Mouse (Mus musculus) embryonic facial prominence, embryonic 12.5 days (tissue): ENCODE results near the gene Tmem203. TPM values are rescaled to one million over a fixed set of nuclear protein-coding genes. Genes with fewer than 3 reads are reported as not detected.

Experiments used
- ATAC-seq: fragments of 200-750 bp; cut with Nextera tagmentation; 2 replicates; pipeline ENCODE4 v1.8.0; 2017; ENCODE audit not compliant: insufficient number of reproducible peaks, insufficient read depth, low FRiP score, low TSS enrichment
- H3K27ac ChIP-seq: fragments of 300-500 bp; sonication (generic); 2 replicates; pipeline ENCODE4 v1.5.1; 2016; ENCODE audit warnings: mild to moderate bottlenecking
- H3K27me3 ChIP-seq: fragments of 300-500 bp; sonication (generic); 2 replicates; pipeline ENCODE4 v1.6.1; 2016; ENCODE audit warnings: mild to moderate bottlenecking, moderate library complexity
- H3K36me3 ChIP-seq: fragments of 300-500 bp; sonication (generic); 2 replicates; pipeline ENCODE4 v1.6.1; 2016; ENCODE audit warnings: mild to moderate bottlenecking
- H3K4me1 ChIP-seq: fragments of 300-500 bp; sonication (generic); 2 replicates; pipeline ENCODE4 v1.6.1; 2016
- H3K4me2 ChIP-seq: fragments of 300-500 bp; sonication (generic); replicated peaks from 2 replicates; pipeline ENCODE4 v1.6.1; 2016; ENCODE audit warnings: mild to moderate bottlenecking, moderate library complexity
- H3K4me3 ChIP-seq: fragments of 300-500 bp; sonication (generic); 2 replicates; pipeline ENCODE4 v1.5.1; 2016; ENCODE audit warnings: mild to moderate bottlenecking
- H3K9ac ChIP-seq: fragments of 300-500 bp; sonication (generic); 2 replicates; pipeline ENCODE4 v1.6.1; 2016; ENCODE audit warnings: mild to moderate bottlenecking, moderate library complexity
- H3K9me3 ChIP-seq: fragments of 300-500 bp; sonication (generic); 2 replicates; pipeline ENCODE4 v1.6.1; 2016; ENCODE audit warnings: mild to moderate bottlenecking, moderate library complexity
- WGBS: fragments of 180-500 bp; shearing (Covaris S2); methylation state at CpG from one replicate; pipeline ENCODE4 v1.1.7; 2016; 5-methylcytosine and 5-hydroxymethylcytosine counted together
- polyA plus RNA-seq: library from polyadenylated mRNA; unstranded; fragments of >200 nt; fragmentation: Nextera tagmentation; extraction: Ambion mirVana; gene quantifications from 2 replicates; pipeline ENCODE4 v1.2.1, GENCODE M21; 2016

Gene Tmem203
- polyA plus RNA-seq, 1 experiment from 2014 or later: 21.6 TPM

GRCm38 (mm10) chr2:25264851-25265250, 9.6 kb downstream of the Tmem203 start:
- Histone ChIP-seq H3K4me3 (no peak overlapping the region), H3K4me2 (no peak overlapping the region), H3K27me3 (peaks cover 23% of the 10 kb centered on the region)

GRCm38 (mm10) chr2:25265897-25266656, 10.8 kb downstream of the Tmem203 start:
- peaks cover 40% of the 10 kb centered on the region for H3K4me1 ChIP-seq

More at GRCm38 (mm10) chr2:25264851-25265250, 9.6 kb downstream of the Tmem203 start:
- ATAC-seq: no peak
- WGBS: 59% methylated on average over 3 of the region's 3 CpGs
- H3K9me3 ChIP-seq: no peaks in the 10 kb centered on the region
- no peak overlapping the region for H3K9ac ChIP-seq
- peaks cover 34% of the 10 kb centered on the region for H3K4me1 ChIP-seq
- H3K27ac ChIP-seq: no peak overlapping the region
- H3K36me3 ChIP-seq: peaks cover 20% of the 10 kb centered on the region

GRCm38 (mm10) chr2:25266720-25267119, 11.5 kb downstream of the Tmem203 start:
- Histone ChIP-seq H3K9me3 (no peaks in the 10 kb centered on the region), H3K27me3 (peaks cover 23% of the 10 kb centered on the region), H3K4me3 (no peak overlapping the region), H3K36me3 (peaks cover 32% of the 10 kb centered on the region), H3K9ac (no peak overlapping the region), H3K27ac (no peak overlapping the region), H3K4me1 (peaks cover 46% of the 10 kb centered on the region), H3K4me2 (0 out of 2 replicates have a peak overlapping the region, but pooled peaks have one; percentile 3)
- 57% methylated on average over 2 of the region's 2 CpGs for WGBS
- no peak for ATAC-seq

More at GRCm38 (mm10) chr2:25265897-25266656, 10.8 kb downstream of the Tmem203 start:
- Histone ChIP-seq H3K4me3 (no peak overlapping the region), H3K27ac (no peak overlapping the region), H3K9ac (no peak overlapping the region), H3K9me3 (no peaks in the 10 kb centered on the region), H3K36me3 (peaks cover 32% of the 10 kb centered on the region), H3K4me2 (0 out of 2 replicates have a peak overlapping the region, but pooled peaks have one; percentile 3), H3K27me3 (peaks cover 23% of the 10 kb centered on the region)
- no peak for ATAC-seq
- 74% methylated on average over 6 of the region's 6 CpGs for WGBS

DNA sequence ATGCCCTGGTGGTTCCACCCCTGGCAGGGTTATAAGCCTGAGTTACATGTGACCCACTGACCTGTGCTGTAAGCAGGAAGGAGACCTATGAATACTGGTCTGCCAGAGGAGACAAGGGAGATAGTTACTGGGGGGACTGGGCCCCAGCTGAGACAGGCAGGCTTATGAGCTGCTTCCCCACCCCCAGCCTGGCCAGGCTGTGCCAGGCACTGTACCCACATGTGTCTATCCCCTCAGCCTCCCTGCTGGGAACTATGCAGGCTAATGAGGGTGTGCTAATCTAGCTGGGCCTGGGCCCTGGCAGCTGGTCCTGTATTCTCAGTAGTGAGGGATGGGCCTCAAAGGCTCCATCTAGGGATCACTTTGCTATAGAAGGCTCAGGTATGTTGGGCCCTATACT, 12.0 kb downstream of the Tmem203 start:
- H3K4me3 ChIP-seq: no peak overlapping the region
- H3K4me2 ChIP-seq: no peak overlapping the region
- peaks cover 46% of the 10 kb centered on the region for H3K4me1 ChIP-seq

DNA sequence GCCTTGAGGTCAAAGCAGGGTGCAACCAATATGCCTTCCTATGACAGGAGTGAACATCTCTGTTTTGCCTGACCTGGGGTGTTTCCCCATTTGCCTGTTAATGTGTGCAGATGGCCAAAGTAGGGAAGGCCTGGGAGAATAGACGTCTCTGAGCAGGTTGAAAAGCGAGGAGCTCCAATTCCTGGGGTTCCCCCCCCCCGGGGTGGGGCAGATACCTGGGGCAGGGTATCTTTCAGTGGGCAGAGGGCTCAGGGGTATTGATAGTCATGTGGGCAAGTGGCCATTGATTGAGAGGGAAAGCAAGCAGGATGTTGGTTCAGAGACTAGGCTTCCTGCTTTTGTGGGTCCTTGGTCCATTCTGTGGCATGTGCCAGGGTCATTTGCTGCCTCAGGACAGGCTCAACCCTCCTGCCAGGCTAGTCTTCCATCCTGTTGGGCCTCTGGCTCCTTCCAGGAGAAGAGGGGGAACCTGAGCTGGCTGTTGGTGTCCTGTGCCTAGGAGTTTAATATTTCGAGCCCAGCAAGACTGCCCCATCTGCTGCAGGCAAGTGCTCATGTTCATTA, 12.6 kb downstream of the Tmem203 start:
- Histone ChIP-seq H3K9ac (no peak overlapping the region), H3K27ac (no peak overlapping the region), H3K4me1 (peaks cover 46% of the 10 kb centered on the region)

More for the DNA sequence above, 12.0 kb downstream of the Tmem203 start:
- H3K9me3 ChIP-seq: no peaks in the 10 kb centered on the region
- peaks cover 32% of the 10 kb centered on the region for H3K36me3 ChIP-seq
- no peak overlapping the region for H3K27ac ChIP-seq
- H3K9ac ChIP-seq: no peak overlapping the region
- no peak for ATAC-seq
- H3K27me3 ChIP-seq: peaks cover 23% of the 10 kb centered on the region

GRCm38 (mm10) chr2:25271827-25272511, 16.7 kb downstream of the Tmem203 start, which contains the start of the genes Ssna1 and Anapc2:
TSS of gene Ssna1 (minus strand) at chr2:25272438.
TSS of gene Anapc2 (plus strand) at chr2:25272478.
- H3K4me1 ChIP-seq: peaks cover 23% of the 10 kb centered on the region
- H3K4me3 ChIP-seq: peak within 1 kb of the TSS; percentile 94
- peak within 1 kb of the TSS; percentile 86 for H3K9ac ChIP-seq
- no peaks in the 10 kb centered on the region for H3K27me3 ChIP-seq
- peak within 1 kb of the TSS; percentile 97 for H3K4me2 ChIP-seq
- peak within 1 kb of the TSS; percentile 82 for H3K27ac ChIP-seq
- WGBS: 1% methylated on average over 55 of the region's 55 CpGs
- peak; percentile 92 for ATAC-seq
- H3K9me3 ChIP-seq: no peaks in the 10 kb centered on the region
- H3K36me3 ChIP-seq: peaks cover 59% of the 10 kb centered on the region

More for the DNA sequence above, 12.6 kb downstream of the Tmem203 start:
- 70% methylated on average over 4 of the region's 4 CpGs for WGBS
- Histone ChIP-seq H3K4me3 (no peak overlapping the region), H3K36me3 (peaks cover 32% of the 10 kb centered on the region), H3K27me3 (peaks cover 23% of the 10 kb centered on the region), H3K4me2 (no peak overlapping the region), H3K9me3 (no peaks in the 10 kb centered on the region)
- no peak for ATAC-seq

- peak overlapping the region; percentile 97 for H3K4me2 ChIP-seq
- peak overlapping the region; percentile 94 for H3K4me3 ChIP-seq
- no peaks in the 10 kb centered on the region for H3K9me3 ChIP-seq
- WGBS: under 1% methylated on average over 29 of the region's 29 CpGs
- H3K27ac ChIP-seq: 0 out of 2 replicates have a peak overlapping the region, but pooled peaks have one; percentile 82
- peak; percentile 36; the same call in 1 of the 2 replicates for ATAC-seq
- H3K27me3 ChIP-seq: no peaks in the 10 kb centered on the region
- H3K4me1 ChIP-seq: peaks cover 21% of the 10 kb centered on the region
- H3K36me3 ChIP-seq: peaks cover 61% of the 10 kb centered on the region
- H3K9ac ChIP-seq: peak overlapping the region; percentile 86
Observed at GRCm38 (mm10) chr2:25272515-25272914, 17.3 kb downstream of the Tmem203 start.

DNA sequence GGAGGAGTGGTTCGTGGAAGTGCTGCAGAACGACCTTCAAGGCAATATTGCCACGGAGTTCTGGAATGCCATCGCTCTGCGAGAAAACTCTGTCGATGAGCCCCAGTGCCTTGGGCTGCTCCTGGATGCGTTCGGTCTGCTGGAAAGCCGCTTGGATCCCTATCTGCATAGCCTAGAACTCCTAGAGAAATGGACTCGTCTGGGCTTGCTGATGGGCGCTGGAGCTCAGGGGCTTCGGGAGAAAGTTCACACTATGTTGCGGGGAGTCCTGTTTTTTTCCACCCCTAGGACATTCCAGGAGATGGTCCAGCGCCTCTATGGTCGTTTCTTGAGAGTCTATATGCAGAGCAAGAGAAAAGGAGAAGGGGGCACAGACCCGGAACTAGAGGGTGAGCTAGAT, 17.8 kb downstream of the Tmem203 start:
- Histone ChIP-seq H3K27ac (no peak overlapping the region), H3K4me3 (peak overlapping the region; percentile 94), H3K9ac (peak overlapping the region; percentile 86), H3K27me3 (no peaks in the 10 kb centered on the region), H3K36me3 (peaks cover 66% of the 10 kb centered on the region), H3K9me3 (no peaks in the 10 kb centered on the region), H3K4me2 (peak overlapping the region; percentile 97), H3K4me1 (peaks cover 21% of the 10 kb centered on the region)
- ATAC-seq: no peak
- WGBS: 36% methylated on average over 16 of the region's 16 CpGs

DNA sequence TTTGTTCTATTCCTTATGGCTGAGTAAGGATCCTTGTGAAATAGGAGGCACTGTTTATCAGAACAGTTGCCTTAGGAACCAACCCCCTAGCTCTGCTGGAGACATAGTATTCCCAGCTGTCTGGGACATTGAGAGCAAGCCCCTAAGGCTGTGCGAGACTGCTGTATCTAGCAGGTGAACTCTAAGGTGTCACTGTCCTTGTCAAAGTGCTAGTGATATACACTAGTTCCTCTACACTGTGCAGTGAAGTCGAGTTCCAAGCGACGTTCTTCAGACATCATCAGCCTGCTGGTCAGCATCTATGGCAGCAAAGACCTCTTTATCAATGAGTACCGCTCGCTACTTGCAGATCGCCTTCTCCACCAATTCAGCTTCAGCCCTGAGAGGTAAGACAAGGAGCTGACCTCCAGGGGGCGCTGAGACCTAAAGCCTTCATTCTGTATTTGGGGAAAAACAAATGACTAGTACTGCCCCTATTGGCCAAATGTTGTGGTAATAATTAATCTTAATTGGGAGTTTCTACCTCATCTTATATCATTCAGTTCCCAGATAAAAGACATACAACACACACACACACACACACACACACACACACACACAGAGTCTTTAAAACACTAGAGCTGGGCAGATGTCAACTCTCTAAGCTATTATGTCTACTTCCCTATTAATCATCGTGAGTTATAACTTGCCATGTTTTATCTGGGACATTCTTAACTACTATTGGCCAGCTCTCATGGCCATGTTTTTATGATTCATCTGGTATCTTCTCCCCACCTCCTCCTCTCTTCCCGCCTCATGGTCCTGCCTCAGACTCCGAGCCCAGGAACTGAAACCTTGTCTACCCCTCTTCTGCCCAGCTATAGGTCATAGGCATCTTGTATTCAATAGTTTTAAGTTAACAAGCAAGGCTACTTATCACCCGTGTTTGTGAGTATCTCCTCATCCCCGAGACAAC, 24.0 kb downstream of the Tmem203 start:
- no peaks in the 10 kb centered on the region for H3K9me3 ChIP-seq
- no peaks in the 10 kb centered on the region for H3K4me1 ChIP-seq
- 65% methylated on average over 13 of the region's 13 CpGs for WGBS
- no peaks in the 10 kb centered on the region for H3K27me3 ChIP-seq
- ATAC-seq: no peak
- H3K36me3 ChIP-seq: peaks cover 93% of the 10 kb centered on the region
- no peak overlapping the region for H3K27ac ChIP-seq
- no peak overlapping the region for H3K4me3 ChIP-seq
- no peak overlapping the region for H3K9ac ChIP-seq
- no peak overlapping the region for H3K4me2 ChIP-seq

DNA sequence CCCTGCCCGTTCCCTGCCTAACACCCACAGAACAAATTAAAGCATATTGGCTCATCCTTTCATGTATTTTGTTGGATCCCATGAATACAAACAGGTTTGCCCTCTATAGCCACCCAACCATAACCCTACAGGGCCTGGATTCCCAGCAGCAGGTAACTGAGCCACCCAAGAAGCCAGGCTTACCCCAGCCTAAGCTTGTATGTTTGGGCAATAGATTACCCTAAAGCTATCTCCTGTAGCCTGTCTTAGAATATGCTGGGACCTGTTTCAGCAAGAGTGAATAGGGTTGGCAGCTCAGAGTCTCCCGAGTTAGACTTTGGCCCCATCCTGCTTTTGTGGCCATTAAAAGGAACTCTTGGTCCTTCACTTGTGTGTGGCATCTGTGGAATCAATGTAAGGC, 30.3 kb downstream of the Tmem203 start:
- H3K9ac ChIP-seq: no peak overlapping the region
- no peak overlapping the region for H3K4me2 ChIP-seq
- ATAC-seq: no peak
- H3K36me3 ChIP-seq: peaks cover 53% of the 10 kb centered on the region
- H3K4me1 ChIP-seq: peaks cover 7% of the 10 kb centered on the region; the same call in 1 of the 2 replicates
- 83% methylated on average over 2 of the region's 2 CpGs for WGBS
- no peak overlapping the region for H3K27ac ChIP-seq
- peaks cover 37% of the 10 kb centered on the region for H3K27me3 ChIP-seq
- H3K9me3 ChIP-seq: no peaks in the 10 kb centered on the region
- H3K4me3 ChIP-seq: no peak overlapping the region

GRCm38 (mm10) chr2:25286314-25286713, 31.1 kb downstream of the Tmem203 start:
- H3K27me3 ChIP-seq: peaks cover 44% of the 10 kb centered on the region
- peak overlapping the region; percentile 60; the same call in 1 of the 2 replicates for H3K27ac ChIP-seq
- H3K4me2 ChIP-seq: no peak overlapping the region
- peaks cover 10% of the 10 kb centered on the region; the same call in 1 of the 2 replicates for H3K4me1 ChIP-seq
- H3K9me3 ChIP-seq: no peaks in the 10 kb centered on the region
- no peak overlapping the region for H3K9ac ChIP-seq
- no peak for ATAC-seq
- peaks cover 46% of the 10 kb centered on the region for H3K36me3 ChIP-seq
- 63% methylated on average over 1 of the region's 1 CpGs for WGBS
- no peak overlapping the region for H3K4me3 ChIP-seq
